Mouse (Mus musculus): ENCODE results near the gene Olfr351. TPM values are rescaled to one million over a fixed set of nuclear protein-coding genes. Genes with fewer than 3 reads are reported as not detected.

The Olfr351 gene
- polyA plus RNA-seq (2014; fragmentation: Illumina TruSeq; extraction: RNeasy Lipid Tissue Mini Kit (QIAGEN cat#74804); ENCODE audit: low read depth, low replicate concordance) = not detected

DNA sequence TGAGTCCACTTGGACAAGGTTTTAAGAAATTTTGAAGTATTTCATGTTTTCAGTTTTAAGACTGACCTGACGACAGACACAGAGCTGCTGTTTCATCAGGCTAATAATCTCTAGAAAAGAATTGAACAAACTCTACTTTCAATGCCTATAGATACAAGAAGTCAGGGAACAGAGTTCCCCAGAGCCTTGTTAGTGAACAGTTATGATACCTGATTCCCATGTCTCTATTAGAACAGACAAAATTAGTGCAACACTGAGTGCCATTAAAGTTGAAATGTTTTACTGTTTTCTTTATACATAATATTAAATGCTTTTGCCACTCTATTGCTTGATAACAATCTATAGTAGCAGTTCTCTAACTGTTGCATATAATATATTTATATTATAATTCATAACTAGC lies at the start of gene Olfr351:
Olfr351 (minus strand) TSS at position 101 of the 400 bp plus-strand sequence.

DNA sequence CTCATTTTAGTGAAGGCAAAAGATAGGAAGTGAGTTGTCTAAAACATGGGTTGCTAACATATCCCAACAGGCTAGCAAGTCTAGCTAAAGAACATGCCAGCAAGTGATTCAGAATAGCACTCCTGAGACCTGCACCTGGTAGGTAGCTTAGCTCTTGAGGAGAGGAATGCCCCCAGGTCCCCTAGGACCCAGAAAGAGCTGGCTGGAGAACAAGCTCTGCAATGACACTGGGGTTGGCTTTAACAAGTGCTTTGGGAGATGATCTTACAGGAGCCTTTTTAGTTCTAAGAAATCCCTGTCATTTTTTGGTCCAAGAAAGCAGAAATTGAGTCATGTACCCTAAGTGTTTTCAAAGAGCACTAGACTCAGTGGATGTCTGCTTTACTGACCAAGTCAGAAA lies 42.9 kb upstream of the Olfr351 start, which contains the start of gene Olfr354:
Olfr354 (plus strand) TSS at position 301 of the 400 bp plus-strand sequence.

DNA sequence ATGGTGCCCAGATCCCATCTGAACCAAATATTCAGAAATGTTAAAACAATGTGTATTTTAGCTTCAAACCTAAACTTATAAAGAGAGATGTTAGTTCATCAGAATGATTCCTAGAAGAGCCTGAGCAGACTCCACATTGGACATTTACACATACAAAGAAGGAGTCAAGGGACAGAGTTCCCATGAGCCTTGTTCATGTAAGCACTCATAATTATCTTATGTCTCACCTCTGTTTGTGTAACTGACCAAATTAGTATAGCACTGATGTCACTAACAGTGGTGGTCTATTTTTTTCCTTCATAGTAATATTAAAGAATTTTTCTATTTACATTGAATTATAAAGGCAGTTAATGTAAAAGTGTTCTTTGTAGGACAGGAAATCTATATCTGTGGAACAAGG lies 30.4 kb upstream of the Olfr351 start, which contains the start of gene Olfr353:
Olfr353 (minus strand) TSS at position 101 of the 400 bp plus-strand sequence.

DNA sequence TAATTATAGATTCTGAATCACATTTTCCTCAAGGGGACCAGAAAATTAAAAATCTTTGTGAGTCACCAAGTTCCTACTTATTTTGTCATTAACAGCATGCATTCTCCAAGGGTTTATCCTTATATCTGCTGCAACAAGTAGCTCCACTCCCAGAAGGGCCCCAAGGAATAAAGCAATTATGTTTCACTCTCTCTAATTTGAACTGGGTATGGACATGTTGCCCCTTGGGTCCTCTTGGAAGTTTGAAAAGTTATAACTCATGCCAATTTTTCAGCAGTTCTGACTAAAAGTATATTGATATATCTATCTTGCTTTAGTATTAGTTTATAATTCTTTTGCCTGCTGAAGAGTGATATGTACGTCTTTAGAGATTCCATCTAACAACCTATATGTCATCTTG lies 5.7 kb upstream of the Olfr351 start, which contains the start of gene Olfr352:
Olfr352 (plus strand) TSS at position 301 of the 400 bp plus-strand sequence.

DNA sequence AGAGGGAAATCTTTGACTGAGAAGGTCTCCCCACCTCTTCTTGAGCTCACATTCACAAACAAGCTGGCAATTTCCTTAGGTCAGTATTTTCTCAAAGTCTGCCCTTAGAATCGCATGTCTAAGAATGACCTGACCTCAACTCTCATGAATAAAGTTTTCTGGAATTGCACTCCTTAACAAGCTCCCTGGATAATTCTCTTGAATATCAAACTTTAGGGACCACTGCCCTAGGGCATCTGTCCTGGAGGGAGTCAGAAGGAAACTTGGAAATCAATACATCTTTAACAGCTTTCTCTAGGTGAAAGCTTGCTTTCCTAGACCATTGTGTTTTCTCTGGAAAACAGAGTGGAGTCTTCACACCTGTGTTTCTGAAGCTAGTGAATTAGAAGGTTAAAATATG lies 16.4 kb downstream of the Olfr351 start, which contains the start of gene Olfr350:
Olfr350 (plus strand) TSS at position 301 of the 400 bp plus-strand sequence.

DNA sequence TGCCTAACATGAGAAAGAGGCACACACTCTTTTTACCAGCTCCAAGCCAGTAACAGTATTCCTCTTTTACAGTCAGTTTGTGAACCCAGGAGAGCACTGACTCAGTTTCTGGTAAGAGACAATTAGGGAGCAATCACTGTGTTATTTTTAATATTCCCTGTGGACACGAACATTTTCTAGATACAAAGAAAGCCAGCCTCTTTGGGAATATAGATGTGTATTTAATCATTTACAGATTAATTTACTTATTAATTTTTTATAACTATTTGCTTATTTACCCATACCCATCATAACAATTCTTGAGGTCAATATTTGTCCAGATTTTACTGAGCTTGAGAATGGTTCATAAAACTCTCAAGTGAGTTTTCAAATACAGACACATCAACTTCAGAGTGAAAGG lies 45.5 kb downstream of the Olfr351 start, which contains the start of gene Olfr3:
Olfr3 (minus strand) TSS at position 101 of the 400 bp plus-strand sequence.

Other genes with a start within 250 kb of the Olfr351 start
- not detected for gene Olfr345, start 222.6 kb downstream of the Olfr351 start, polyA plus RNA-seq (2014; fragmentation: Illumina TruSeq; extraction: RNeasy Lipid Tissue Mini Kit (QIAGEN cat#74804); ENCODE audit: low read depth, low replicate concordance)
- not detected for gene Olfr346, start 176.9 kb downstream of the Olfr351 start, polyA plus RNA-seq (2014; fragmentation: Illumina TruSeq; extraction: RNeasy Lipid Tissue Mini Kit (QIAGEN cat#74804); ENCODE audit: low read depth, low replicate concordance)
- not detected for gene Olfr347, start 130.8 kb downstream of the Olfr351 start, polyA plus RNA-seq (2014; fragmentation: Illumina TruSeq; extraction: RNeasy Lipid Tissue Mini Kit (QIAGEN cat#74804); ENCODE audit: low read depth, low replicate concordance)
- not detected for gene Olfr348, start 78.4 kb downstream of the Olfr351 start, polyA plus RNA-seq (2014; fragmentation: Illumina TruSeq; extraction: RNeasy Lipid Tissue Mini Kit (QIAGEN cat#74804); ENCODE audit: low read depth, low replicate concordance)
- gene Olfr50, start 72.1 kb downstream of the Olfr351 start, polyA plus RNA-seq (2014; fragmentation: Illumina TruSeq; extraction: RNeasy Lipid Tissue Mini Kit (QIAGEN cat#74804); ENCODE audit: low read depth, low replicate concordance) = not detected
- not detected for gene Olfr3, start 45.6 kb downstream of the Olfr351 start, polyA plus RNA-seq (2014; fragmentation: Illumina TruSeq; extraction: RNeasy Lipid Tissue Mini Kit (QIAGEN cat#74804); ENCODE audit: low read depth, low replicate concordance)
- not detected for gene Olfr350, start 16.4 kb downstream of the Olfr351 start, polyA plus RNA-seq (2014; fragmentation: Illumina TruSeq; extraction: RNeasy Lipid Tissue Mini Kit (QIAGEN cat#74804); ENCODE audit: low read depth, low replicate concordance)
- not detected for gene Olfr352, start 5.8 kb upstream of the Olfr351 start, polyA plus RNA-seq (2014; fragmentation: Illumina TruSeq; extraction: RNeasy Lipid Tissue Mini Kit (QIAGEN cat#74804); ENCODE audit: low read depth, low replicate concordance)
- gene Olfr353, start 30.3 kb upstream of the Olfr351 start, polyA plus RNA-seq (2014; fragmentation: Illumina TruSeq; extraction: RNeasy Lipid Tissue Mini Kit (QIAGEN cat#74804); ENCODE audit: low read depth, low replicate concordance) = not detected
- not detected for gene Olfr354, start 43.0 kb upstream of the Olfr351 start, polyA plus RNA-seq (2014; fragmentation: Illumina TruSeq; extraction: RNeasy Lipid Tissue Mini Kit (QIAGEN cat#74804); ENCODE audit: low read depth, low replicate concordance)
- gene Olfr355, start 66.2 kb upstream of the Olfr351 start, polyA plus RNA-seq (2014; fragmentation: Illumina TruSeq; extraction: RNeasy Lipid Tissue Mini Kit (QIAGEN cat#74804); ENCODE audit: low read depth, low replicate concordance) = not detected
- gene Olfr356, start 74.5 kb upstream of the Olfr351 start, polyA plus RNA-seq (2014; fragmentation: Illumina TruSeq; extraction: RNeasy Lipid Tissue Mini Kit (QIAGEN cat#74804); ENCODE audit: low read depth, low replicate concordance) = not detected
- not detected for gene Olfr357, start 131.2 kb upstream of the Olfr351 start, polyA plus RNA-seq (2014; fragmentation: Illumina TruSeq; extraction: RNeasy Lipid Tissue Mini Kit (QIAGEN cat#74804); ENCODE audit: low read depth, low replicate concordance)
- gene Olfr358, start 146.7 kb upstream of the Olfr351 start, polyA plus RNA-seq (2014; fragmentation: Illumina TruSeq; extraction: RNeasy Lipid Tissue Mini Kit (QIAGEN cat#74804); ENCODE audit: low read depth, low replicate concordance) = not detected
- not detected for gene Olfr360, start 203.1 kb upstream of the Olfr351 start, polyA plus RNA-seq (2014; fragmentation: Illumina TruSeq; extraction: RNeasy Lipid Tissue Mini Kit (QIAGEN cat#74804); ENCODE audit: low read depth, low replicate concordance)
- gene Olfr361, start 226.6 kb upstream of the Olfr351 start, polyA plus RNA-seq (2014; fragmentation: Illumina TruSeq; extraction: RNeasy Lipid Tissue Mini Kit (QIAGEN cat#74804); ENCODE audit: low read depth, low replicate concordance) = not detected